Mouse (Mus musculus) cerebellum, adult 9-11 months (tissue): Measurements from ENCODE around the gene Msl2.

Source experiments
- DNase-seq: peaks from one replicate; pipeline ENCODE4 v3.0.0; 2022

Msl2 gene

DNA sequence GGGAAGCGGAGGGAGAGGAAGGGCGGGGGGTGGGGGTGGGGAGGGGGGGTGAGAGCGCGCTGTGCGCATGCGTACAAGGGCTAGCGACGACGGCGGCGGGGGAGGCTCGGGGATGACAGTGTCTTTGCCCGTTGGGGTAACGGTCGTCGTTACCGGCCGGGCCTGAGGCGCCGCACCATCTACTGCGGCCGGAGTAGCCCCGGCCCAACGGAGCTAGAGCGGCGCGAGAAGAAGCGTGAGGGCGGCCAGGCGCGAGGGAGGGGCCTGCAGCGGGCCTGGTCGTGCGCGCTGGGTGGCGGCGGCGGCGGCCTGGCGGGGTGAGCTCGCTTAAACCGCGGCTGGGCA, at the start of gene Msl2:
Msl2 (plus strand) TSS at position 115 of the 345 bp plus-strand sequence.
- DNase-seq: no peak

DNA sequence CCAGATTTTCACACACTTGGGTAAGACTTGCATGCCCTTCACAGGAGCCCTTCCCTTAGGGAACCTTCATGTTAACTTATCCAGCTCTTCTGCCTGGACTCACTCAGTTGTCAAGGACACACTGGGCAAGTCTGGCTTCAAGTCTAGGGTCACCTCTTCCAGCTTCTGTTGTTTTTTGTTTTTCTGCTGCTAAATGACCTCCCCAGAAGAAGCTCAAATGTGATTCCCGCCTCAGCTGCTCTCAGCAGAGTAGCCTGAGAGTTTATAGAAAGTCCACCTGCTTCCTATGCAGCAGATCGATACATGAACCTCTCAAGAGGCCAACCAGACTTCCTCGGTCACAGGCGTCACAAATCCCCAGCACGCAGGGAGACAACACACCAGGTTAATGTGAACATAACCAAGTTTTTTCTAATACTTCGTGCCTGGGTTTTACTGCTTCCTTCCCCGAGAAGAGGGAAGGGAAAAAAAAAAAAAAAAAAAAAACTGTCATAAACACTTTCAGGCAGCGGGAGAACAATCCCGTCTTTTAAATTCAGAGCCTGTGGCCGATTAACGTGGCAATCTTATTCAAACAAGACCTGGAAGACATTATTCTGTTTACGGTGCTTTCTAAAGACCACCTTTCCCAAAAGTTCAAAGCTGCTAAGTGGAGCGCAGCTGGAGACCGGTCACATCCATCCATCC, 40.0 kb upstream of the Msl2 start:
- DNase-seq: no peak

DNA sequence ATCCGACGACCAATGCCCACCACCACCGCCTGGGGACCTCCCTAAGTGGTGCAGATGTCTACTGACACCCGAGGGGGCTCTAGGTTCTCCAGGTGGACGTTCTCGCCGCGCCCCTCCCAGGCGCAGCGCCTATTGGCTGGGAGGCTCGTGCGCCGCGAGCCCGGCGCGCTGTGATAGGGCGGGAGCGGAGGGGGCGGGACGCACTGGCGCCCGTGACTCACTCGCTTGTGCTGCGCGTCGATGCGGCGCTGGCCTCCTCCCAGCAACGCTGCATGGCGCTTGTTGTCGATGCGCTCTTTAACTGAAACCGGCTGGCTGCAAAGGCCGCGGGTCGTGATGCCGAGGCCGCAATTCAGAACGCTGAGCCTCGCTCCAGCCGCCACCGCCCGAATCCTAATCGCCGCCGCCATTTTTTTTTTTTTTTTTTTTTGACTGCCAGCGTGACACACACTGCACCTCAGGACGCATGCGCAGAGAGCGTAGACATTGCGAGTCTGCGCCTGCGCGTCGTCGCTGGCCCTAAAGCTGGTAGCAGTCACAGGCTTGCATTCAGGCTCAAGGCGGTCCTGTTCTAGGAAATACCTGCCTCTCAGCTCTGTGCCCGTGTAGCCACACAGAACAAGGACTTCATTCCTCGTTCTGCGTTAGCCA, 39.3 kb upstream of the Msl2 start, which contains the start of gene Pccb:
Pccb (minus strand) TSS at position 451 of the 651 bp plus-strand sequence.
- DNase-seq: peak; percentile 97

DNA sequence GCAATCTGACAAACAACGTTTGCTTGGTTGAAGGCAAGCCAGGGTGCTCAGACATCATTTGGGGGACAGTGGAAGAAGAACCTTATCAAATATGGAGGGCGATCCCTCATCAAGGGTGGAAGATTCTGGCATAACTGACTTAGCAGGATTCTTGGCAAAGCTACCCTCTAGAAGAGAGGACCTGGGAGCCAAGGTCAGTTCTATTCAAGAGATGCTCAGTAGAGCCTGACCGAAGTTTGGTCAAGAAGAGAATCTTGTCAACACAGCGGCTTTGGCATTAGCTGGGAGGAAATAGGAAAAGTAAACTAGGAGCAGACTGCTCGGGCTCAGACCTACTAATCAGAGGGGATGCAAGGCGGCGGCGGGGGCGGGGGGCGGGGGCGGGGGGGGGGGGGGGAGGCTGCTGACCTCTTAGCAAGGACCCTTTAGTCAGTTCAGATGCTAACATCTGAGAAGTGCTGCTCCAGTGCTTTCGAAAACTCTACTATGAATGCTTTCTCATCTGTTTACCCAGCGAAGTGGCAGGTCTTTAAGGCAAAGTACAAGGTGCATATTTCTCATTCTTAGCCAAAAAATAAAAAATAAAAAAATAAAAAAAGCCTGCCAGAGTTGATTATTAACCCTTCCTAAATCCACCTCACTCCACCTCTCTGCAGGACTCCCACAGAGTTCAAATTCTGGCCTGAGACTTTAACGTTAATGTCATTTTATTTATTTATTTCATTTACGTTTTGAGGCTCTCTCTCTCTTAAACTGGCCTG, 37.9 kb upstream of the Msl2 start:
- DNase-seq: no peak

DNA sequence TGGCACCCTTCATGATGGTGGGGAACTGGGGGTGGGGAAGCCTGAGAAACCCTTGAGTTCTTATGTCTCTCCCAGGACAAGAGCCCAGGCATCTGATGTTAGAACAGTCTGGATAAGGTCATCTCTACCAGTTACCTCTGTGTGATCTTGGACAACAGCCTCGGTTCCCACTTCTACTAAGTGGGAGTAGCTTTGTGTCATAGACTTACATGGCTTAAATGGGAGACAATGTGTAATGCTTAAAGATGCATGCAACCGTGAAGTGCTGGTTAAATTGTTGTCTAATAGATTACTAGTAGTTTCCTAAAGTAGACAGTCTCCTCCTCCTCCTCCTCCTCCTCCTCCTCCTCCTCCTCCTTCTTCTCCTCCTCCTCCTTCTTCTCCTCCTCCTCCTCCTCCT, 37.0 kb upstream of the Msl2 start:
- DNase-seq: no peak

DNA sequence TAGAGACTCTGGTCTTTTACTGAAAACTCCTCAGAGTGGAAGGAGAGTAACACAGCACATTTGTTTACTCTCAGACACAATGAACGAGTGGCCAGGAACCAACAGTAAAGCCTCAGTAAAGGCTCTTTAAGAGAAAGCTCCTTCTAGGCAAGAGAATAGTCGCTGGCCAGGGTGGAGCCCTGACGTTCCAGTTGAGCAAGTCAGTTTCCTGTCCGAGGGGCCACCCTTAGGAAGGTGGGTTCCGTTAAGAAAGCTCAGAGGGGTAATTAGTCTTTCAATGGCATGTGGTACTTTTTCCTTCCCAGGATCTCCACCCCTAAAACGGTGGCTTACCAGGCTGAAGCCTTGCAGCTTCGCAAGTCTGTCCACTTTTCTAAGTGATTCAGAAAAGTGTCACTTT, 36.5 kb upstream of the Msl2 start:
- no peak for DNase-seq

DNA sequence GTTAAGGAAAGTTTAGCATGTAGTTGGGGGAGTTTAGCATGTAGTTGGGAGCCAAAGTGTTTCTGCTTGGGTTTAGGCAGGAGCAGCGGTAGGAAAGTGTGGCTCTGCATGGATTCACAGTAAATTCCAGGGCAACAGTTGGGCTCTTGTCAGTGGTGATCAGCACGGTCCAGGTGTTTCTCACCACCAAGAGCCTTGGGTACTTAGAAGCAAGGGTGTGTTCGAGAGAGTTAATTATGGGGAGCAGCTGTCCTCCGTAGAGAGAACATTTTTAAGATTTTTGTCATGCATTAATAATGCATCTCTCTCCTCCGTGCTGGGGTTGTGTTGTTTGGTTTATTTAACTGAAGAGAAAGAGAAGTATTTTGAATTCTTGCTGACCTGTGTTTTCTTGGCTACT, 35.3 kb upstream of the Msl2 start:
- no peak for DNase-seq

DNA sequence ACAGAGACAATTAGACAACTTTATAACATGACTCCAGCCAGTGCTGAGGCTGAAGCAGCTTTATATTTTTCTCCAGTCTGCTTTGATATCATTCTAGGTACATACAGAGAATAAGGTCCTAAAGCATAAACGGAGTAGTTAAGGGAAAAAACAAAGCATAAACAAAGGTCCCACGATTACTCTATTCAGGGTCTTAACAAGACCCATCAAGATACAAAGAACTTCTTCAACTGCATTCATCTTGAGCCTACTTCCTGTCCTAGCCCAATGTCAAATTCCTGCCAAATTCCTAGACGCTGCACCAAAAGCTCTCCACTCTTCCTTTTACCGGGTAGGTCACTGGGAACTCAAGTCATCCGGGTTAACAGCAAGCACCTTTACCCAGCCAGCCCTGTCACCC, 32.4 kb upstream of the Msl2 start:
- DNase-seq: no peak

DNA sequence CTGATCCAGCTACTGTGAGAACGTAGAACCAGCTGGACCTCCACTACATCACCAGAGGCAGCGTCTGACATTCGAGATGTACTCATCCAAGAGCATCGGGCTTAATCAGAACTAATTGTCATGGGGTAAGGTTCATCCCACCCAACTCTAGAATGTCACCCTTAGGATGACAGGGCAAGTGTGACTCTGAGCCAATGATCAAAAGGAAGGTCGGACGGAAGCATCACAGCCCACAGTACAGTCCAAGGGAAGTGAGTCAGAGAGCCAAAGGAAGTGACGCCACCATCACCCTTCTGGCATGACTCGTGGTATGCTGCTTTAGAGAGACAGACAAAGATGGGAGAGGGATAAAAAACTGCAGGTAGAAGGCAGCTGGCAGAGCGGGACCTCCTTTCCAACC, 31.7 kb upstream of the Msl2 start:
- DNase-seq: no peak

DNA sequence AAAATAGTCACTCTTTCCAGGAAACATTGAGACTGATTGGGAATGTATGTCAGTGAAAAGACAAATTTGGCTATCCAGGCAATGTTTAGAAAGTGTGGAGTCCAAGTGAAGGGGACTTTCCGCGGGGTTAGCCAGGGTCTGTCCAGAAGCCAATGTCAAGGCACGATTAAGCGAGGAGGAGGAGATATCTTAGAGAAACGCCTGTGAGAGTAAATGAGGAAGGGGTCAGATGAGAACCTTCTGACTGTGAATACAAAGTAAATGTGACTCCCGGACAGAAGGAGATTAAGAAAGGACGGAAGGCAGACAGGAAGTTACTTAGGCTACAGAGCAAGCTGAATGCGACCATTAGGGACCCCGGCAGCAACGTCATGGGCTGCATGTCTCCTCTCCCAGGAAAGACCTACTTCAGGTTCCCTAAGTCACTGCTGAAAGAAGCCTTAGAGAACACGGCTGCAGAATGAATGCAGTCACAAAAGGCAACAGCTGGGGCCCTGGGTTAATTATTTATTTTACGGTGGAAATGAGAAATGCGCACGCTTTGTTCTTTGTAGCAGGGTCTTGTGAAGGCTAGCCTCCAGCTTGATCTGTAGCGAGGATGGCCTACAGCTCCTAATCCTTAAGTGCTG, 28.1 kb upstream of the Msl2 start:
- DNase-seq: no peak

DNA sequence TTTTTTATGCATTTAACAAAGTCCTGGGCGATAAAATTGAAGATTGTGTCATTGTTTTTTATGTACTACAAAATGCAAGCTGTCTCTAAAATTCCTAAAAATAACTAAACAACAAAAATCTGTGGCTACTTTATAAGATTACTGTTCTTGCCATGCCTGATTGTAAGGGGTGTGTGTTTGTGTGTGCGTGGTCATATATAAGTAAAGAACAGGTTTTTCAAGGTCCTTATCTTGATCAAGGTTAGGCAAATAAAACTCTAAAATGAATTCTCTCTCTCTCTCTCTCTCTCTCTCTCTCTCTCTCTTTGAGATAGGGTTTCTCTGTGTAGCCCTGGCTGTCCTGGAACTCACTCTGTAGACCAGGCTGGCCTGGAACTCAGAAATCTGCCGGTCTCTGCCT, 21.9 kb upstream of the Msl2 start:
- DNase-seq: no peak

DNA sequence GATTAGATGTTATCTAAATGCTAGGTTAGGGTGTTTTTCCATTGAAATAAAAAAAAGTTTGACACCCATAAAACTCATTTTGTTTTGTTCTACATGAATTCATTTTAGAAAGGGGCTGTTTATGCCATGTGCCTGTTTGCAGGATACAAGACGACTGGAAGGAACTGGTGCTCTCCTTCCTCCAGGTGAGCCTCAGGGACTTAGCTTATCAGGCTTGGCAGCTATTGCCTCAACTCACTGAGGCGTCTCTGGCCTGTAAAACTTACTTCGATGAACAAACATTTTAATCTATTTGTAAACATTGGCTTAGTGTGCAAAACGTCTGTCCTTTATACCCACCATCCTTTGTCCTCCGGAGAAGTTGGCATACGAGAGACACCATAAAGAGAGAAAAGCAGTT, 21.2 kb upstream of the Msl2 start:
- no peak for DNase-seq

DNA sequence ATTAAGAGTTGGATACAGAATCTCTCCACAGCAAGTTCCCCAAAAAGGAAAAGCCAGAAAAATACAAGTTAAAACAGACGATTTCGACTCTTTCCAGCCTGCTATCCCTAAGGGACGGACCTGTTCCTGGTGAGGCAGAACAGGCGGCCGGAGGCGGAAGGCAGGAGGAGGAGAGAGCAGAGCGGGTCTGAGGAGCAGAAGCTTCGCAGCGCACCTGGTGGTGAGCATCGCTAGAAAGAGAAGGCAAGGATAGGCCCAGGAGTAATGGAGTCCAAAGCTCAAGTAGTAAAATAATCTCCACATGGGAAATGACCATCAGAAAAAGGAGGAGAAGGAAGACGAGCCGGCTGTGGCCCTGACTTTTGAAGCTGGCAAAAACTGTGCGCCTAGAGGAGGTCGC, 20.6 kb upstream of the Msl2 start:
- DNase-seq: no peak

DNA sequence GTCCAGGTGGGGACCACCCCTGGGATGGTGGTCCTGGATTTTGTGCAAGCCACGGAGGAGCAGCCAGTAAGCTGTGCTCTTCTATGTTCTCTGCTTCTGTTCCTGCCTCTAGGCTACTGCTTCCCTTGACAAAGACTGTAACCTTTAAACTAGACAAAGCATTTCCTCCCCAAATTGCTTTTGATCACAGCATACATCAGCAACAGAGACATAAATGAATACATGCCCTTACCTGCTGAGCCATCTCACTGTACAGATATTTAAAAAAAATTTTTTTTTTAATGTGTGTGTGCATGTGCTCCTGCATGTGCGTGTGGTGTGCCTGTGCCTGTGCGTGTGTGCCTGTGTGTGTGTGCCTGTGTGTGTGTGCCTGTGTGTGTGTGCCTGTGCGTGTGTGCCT, 16.7 kb upstream of the Msl2 start:
- no peak for DNase-seq

DNA sequence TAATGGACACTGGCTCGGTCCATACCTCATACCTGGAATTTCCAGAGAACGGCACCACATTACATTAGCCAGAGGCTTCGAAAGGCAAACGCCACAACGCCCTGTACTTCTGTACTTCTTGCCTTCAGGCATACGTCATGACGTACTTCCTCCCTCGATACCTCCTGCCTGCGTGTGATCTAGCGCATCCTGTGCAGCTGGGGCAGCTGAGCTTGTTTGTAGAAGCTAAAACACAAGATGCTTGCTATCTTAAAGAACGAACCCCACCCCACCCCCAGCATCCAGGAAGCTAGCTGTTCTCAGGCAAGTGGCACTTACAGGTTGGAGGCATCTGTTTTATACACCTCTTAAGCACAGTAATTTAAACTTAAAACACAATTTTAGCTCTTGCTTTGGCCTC, 12.9 kb upstream of the Msl2 start:
- DNase-seq: no peak

DNA sequence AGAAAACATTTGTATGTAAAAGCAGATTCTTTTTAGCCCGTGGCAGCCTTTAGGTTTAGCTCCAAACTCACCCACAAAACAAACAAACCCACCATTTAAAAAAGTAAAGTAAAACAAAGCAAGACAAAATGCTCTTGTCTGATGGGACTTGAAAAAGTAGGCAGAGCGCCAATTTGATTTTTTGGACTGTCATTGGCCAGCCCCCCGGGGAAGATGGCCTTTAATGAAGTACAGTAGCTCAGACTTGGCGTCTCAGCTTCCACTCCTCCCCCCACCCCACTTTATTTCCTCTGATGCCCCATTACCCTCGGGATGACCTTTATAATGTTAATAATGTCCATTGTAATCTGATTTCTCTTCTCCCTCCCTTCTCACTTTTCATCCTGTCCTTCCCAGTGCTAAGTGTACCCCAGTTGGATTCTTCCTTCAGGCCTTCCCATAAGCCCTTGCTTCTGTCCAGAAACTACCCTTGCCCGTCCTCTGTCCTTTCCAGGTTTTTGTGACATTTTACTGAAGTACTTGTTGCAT, 11.6 kb upstream of the Msl2 start:
- no peak for DNase-seq

DNA sequence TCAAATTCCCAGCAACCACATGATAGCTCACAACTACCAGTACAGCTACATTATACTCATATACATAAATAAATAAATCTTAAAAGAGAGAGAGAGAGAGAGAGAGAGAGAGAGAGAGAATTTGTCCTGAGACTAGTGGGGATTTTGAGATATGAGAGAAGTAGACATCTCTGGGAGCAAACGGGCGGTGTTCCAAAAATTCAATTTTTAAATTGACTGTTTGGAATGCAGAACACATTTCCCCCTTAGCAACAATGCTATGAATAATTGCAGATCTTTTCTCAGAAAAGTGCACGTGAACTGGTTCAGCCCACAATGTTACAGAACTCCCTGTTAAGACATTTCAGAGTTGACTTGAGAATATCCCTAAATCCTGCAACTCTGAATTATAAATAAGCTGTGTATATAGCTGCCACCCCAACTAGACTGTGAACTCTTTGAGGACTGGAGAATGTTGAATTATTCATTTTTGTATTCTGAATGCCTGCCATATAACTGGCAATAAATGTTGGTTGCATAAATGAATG, 8.8 kb upstream of the Msl2 start:
- no peak for DNase-seq

DNA sequence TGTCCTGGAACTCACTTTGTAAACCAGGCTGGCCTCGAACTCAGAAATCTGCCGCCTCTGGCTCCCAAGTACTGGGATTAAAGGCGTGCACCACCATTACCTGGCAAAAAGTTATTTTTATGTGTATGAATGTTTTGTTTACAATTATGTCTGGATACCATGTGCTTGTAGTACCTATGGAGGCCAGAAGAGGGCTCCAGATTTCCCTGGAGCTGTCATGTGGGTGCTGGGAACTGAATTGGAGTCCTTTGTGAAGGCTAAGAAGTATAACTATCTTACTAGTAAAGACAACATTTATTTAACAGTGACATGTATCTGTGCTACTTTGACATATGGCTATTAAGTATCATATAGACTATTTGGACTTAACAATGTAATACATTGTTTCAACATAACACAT, 4.1 kb upstream of the Msl2 start:
- DNase-seq: no peak

DNA sequence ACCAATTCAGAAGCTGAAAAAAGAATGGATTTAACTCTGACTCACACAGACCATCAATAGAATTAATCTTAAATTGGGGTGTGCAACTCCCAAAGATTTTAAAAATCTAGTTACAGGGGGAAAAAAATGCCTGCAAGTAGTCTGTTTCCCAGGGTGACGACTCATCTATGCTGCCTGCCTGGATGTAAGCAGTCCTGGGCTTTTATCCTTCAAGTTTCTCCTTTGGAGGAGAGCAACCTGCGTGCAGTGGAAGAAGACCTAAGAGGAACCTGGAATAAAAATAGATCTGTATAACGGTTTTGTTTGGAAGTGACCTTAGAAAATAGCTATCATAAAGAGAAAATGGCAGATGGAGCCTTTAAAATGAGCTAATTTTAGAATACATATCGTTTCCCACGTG, 1.4 kb upstream of the Msl2 start:
- DNase-seq: no peak

DNA sequence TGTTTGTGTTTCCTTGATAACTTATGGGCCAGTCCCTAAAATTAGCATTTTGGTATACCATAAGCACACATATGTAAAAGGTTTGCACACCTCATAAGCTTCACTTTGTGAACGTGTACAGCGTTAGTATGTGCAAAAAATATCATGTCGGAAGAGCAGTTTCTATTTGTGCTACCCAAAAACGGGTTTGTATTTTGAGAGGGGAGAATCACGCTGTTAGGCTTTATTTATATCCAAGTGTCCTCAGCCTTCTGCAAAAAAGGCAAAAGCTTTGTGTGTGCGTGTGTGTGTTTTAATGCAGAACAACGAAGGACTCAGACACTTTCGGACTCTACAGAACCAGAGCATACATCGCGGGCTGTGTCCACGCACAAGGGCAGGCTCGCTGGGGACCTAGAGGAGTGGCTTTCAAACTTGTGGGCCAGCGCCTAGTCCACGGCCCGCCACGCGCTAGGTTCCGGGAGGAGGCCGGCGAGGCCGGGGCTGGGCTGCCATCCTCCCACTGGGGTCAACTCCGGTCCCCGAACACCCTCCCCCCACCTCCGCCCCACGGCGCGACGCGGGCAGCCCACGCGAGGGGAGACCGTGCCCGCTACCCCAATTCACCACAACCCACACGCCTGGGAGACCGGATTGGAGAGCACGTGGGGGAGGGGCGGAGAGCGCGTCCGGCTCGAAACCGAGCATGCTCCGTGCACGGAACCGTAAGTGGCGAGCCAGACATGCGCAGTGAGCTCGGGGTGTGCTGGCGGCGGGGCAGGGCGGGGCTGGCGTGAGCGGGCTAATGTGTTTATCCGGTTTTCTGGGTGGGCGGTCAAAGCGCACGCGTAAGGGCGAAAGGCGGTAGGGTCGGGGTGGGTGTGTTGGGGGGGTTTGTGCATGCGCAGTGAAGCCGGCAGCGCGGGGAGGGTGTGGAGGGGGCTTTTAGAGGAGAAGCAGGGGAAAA, 587 bp upstream of the Msl2 start:
- peak; percentile 99 for DNase-seq

DNA sequence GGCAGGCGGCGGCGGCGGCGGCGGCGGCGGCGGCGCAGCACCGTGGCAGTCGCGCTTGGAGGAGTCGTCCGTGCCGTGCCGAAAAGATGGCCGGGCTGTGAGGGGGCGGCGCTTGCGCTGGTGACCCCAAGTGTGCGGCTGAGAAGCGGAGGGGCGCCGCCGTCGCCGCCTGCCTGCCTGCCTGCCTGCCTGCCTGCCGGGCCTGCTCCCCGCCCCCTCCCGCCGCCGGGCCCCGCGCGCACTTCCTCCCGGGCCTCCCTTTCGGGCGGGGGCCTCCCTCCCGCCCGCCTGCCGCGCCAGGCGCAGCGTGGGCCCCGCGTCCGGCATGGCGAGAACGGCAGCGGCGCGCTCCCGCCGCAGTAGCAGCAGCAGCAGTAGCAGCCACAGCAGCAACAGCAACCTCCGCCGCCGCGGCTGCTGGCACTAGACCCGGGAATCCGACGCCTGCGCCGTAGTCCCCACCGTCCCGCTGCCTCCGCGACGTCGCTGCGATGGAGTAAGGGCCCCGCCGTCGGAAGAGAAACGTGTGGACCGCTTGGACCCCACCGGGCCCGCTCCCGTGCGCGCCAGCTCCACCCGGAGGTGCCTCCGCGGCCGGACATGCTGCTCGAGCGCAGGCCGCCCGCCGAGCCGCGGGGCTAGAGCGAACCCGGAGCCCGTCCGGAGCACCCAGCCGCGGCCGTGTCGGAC, 576 bp downstream of the Msl2 start:
- peak; percentile 90 for DNase-seq
